Mouse (Mus musculus): ENCODE measurements around the gene Dact2.

The Dact2 gene

DNA sequence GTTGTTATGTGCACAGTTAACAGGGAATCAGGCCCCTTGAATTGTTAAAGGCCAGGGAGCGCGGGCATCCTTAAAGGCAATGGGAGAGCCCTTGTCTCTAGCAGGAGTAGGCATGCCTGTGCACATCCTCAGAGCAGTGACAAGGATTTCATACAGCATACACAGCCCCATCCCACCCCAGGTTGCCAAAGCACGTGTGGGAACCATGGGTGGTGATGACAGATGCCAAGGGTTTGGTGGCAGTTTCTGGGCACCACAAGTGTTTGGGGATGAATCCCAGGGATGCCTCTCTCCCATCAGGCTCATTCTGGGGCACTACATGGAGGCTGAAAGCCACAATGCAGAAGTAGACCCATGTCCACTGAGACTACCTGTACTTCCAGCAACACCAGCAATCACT lies 29.7 kb downstream of the Dact2 start:
- DNase-seq (ENCODE audit: low spot score), result no peak

DNA sequence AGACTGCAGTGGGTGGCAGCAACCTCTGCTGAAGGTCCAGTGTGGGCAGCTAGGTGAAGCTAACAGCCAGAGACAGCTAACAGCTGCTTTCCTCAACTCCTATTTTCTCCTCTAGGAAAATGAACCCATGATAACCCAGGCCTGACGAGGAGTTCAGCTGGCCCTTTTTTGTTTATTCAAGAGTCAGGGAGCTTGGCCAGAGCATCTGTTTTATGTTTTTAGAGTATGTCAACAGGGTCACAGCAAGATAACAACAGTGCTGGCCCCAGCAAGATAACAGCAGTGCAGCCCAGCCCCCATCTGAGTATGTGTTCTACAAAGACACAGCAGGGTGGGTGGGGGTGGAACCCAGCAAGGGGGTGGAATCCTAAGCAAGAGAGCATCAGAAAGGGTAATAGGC lies 30.6 kb downstream of the Dact2 start:
- no peak for DNase-seq (ENCODE audit: low spot score)

DNA sequence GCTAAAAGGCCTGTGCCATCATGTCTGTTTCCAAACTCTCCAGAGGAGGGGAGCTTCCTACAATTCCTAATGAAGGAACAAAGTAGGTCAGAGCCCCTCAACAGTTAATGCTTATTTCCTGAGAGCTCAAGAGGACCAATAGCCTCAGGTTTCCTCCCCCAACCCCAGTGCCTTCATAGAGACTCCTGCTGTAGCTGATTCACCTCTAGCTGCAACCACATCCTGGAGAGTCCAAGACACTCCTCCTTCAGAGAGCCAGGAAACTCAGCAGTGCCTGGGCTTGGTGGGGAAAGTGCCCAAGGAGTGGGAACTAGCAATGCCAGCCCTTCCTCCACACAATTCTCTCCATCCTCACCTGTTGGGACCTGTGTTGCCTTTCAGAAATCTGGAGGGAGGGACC lies 31.4 kb downstream of the Dact2 start:
- no peak for DNase-seq (ENCODE audit: low spot score)

DNA sequence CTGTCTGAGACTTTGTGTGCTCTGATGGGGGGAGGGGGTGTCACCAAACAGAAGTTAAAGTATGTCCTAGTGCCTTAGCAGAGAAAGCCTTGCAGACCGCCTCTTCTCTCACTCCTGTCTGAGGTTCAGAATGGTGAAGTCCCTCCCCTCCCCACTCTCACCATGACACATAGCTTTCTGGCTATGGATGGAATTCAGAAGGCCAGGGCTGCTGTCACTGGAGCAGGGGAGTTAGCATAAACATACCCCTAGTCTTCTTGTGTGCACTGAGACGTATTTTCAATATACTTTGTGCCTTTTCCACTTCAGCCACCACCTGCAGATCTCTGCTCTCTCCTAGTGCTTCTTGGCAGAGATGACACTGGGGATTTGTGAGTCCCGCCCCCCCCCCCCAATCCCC lies 31.9 kb downstream of the Dact2 start:
- DNase-seq (ENCODE audit: low spot score), result no peak

DNA sequence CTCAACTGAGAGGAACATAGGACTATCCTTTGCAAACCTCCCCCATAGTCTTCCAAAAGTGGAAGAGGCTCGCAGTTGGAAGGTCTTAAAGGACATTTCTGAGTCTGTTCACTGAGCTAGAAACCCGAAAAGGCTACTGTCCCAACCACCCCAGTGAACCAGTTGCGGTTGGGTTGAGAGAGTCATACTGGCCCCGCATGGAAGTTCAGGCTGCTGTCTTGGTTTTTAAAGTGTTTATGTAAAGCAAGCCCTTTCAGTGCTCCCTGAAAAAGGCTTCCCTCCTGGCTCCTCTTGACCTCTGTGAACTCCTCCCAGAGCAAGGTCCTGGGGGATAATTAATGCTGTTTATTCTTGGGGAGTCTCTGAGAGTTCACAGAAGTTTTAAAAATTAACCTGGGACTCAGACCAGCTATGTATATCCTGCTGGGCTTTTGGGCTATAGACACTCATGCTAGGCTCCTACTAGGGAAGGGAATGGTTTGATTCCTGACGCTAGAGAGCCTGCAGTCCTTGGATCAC lies 33.1 kb downstream of the Dact2 start:
- no peak for DNase-seq (ENCODE audit: low spot score)

DNA sequence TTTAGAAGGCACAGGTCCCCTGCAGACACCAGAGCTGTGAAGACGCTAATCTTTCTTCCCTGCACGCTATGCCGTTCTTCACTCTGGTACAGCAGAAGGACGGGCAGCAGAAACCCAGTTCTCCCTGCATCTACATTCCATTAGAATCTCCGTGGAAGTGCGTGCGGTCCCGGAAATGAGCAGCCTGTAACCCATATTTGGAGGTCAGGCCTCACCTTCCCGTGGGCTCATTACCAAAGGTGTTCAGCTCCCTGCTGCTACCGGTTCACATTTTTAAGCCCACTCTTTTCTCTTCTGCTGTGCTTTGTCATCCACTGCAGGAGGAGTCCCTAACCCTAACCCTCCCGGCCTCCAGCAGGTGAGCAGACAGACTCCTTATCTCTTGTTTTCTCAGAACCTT lies 34.7 kb downstream of the Dact2 start:
- DNase-seq (ENCODE audit: low spot score), result no peak

DNA sequence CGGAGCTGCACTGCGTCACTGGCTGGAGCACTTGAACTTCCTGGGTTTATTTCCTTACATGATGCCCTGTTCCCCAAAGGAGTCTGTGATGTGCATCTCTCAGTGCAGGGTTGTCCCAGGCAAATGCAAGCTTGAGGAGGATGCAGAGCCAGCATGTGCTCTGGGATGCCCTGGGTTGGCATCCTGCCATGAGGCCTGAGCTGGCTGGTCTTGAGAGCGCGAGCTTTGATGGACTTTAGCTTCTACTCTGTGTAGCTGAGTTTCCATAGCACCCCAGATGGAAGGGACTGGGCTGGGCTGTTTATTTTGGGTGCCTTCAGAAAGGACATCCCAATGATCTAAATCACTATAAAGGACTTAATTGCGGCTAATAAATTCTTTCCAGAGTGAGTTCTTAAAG lies 36.5 kb downstream of the Dact2 start:
- no peak for DNase-seq (ENCODE audit: low spot score)

DNA sequence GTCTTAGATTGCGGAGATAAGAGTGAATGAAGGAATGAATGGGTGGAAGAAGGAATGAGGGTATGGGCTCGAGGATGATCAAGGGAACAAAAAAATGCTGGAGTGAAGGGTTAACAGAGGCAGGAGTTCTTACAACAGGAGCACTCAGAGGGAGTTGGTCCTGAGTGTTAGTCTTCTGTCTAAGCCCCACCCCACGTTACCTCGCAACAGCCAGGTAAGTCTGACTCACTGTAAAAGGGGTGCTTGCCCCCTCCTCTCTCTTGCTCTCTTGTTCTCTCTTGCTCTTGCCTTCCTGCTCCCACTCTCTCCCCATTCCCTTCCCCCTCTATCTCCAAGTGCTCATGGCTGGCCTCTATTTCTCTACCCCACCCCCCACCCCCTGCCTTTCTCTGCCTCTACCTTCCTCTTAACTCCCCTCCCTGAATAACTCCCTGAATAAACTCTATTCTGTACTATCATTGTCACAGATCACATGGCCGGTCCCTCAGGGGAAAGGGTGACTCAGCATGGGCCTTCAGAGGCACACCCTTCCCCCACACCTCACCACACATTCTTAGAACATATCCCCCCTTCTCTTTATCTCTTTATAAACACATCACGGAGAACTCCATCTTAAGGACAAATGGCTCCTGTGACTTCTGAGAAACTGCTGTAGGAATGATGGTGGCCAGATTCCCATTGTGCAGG lies 37.2 kb downstream of the Dact2 start:
- no peak for DNase-seq (ENCODE audit: low spot score)

DNA sequence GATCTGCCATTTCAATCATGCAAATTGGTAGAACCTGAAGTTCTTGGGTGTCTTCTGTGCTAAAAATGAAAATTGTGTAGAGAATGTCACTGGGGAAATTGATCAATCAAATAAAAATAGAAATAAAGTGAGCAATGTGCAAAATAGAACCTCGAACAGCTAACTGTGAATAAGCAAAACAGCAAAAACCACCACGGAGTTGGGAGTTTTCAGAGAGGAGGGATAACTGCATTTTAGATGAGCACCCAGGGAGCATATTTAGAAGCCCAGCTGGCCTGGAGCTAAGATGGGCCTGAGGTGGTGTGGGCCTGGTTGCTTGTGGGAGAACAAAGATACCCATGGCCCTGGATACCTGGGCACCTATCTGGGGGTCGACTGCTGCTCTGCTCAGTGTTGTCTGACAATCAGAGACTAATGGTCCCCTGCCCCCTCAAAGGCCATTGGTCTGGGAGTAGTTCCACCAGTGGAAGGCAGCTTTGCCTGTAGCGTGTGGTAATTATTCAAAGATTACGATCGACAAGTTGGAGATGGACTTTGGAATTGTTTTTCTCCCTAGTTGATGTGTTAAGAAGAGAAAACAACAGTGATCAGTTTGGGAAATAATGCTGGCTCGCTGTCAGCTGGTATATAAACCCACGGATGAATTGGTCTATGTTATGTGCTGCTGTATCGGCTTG lies 38.0 kb downstream of the Dact2 start:
- no peak for DNase-seq (ENCODE audit: low spot score)

DNA sequence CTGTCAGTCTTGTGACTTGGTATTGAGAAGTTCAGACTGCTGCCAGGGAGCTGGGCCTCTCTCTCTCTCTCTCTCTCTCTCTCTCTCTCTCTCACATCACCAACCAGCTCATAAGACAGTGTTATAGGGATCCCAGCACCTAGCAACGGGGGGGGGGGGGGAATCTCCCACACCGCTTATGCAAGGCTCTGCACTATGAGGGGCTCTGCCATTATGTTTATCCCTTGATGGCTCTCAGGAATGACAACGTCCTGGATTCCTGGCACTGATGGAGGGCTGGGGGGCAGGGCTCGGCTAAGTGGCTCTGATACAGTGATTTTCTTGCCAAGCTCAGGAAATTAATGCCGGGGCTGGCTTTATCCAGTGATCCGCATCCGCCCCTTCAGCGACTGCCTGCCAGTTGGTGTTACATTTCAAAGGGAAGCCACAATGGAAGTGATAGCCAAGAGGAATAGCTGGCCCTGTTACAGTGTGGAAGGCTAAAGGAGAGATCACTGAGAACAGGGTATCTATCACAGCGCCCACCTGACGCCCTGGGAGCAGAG lies 38.7 kb downstream of the Dact2 start:
- DNase-seq (ENCODE audit: low spot score), result no peak

DNA sequence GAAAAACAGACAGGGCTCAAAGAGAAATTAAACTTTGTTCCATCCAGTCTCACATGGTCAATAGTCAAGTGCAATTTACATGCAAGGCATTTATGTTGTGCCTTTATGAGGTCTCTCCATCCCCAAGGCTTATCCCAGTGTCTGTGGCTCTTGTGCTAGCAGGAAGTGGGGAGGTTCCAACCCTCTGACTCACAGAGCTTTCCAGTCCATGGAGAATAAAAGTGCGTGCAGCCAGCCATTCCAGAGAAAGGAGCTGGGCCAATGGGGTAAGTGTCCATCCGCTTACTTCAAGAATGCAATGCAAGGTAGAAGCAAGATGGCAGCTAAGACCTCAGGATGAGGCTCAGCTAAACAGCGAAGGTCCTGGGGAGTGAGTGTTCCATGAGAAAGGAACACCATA lies 43.3 kb downstream of the Dact2 start:
- no peak for DNase-seq (ENCODE audit: low spot score)

DNA sequence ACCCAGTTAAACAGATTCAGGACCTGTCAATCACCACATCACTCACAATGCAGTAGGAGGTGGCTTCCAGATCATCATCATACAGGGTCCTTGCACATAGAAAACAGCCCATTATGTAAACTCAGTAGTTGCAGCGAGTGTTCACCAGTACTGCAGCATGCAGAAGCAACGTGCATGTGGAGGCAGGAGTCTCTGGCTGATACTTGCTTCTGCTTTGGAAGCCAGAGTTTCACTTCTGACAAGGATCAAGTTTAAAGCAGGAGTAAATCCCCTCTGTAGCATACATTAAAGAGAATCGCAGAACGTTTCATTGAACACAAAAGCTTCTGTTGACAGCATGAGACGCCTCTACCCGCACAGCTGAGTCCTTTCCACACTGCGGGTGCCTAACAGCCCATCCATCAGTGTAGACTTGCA lies 46.3 kb downstream of the Dact2 start:
- no peak for DNase-seq (ENCODE audit: low spot score)
